Mouse (Mus musculus) embryonic fibroblast, embryonic 13.5 days (primary cell): ENCODE measurements around the gene Prss53.

Experiments used
- CTCF ChIP-seq: IDR thresholded peaks from 2 replicates; pipeline ENCODE4 v1.5.1; 2011; ENCODE audit warnings: mild to moderate bottlenecking, control low read depth, low read length, moderate library complexity, borderline replicate concordance; ENCODE audit not compliant: insufficient read depth
- POLR2A ChIP-seq: IDR thresholded peaks from 2 replicates; pipeline ENCODE4 v1.6.1; 2011; ENCODE audit warnings: low read depth, mild to moderate bottlenecking, control low read depth, low read length, moderate library complexity

- TF ChIP-seq CTCF (no peak), POLR2A (no peak)
Observed at GRCm38 (mm10) chr7:127887191-127887590, 3.6 kb downstream of the Prss53 start.
